Mouse (Mus musculus) ES-Bruce4 (cell line): ENCODE measurements around the gene Dhx33. TPM values are rescaled to one million over a fixed set of nuclear protein-coding genes. Genes with fewer than 3 reads are reported as not detected.
A peak's percentile ranks its signal among the peaks of the same experiment; 100 is the strongest.

Experiments
- H3K27ac ChIP-seq: 2 replicates; pipeline ENCODE4 v1.5.1; 2012; ENCODE audit warnings: low read length, inconsistent platforms; ENCODE audit not compliant: insufficient read depth
- H3K27me3 ChIP-seq: 2 replicates; pipeline ENCODE4 v1.6.1; 2012; ENCODE audit warnings: mild to moderate bottlenecking, low read length, inconsistent platforms; ENCODE audit not compliant: control insufficient read depth, poor library complexity, insufficient read depth, severe bottlenecking
- H3K36me3 ChIP-seq: 2 replicates; pipeline ENCODE4 v1.6.1; 2012; ENCODE audit warnings: inconsistent platforms, mild to moderate bottlenecking, low read length, moderate library complexity; ENCODE audit not compliant: control insufficient read depth, poor library complexity, insufficient read depth, severe bottlenecking
- H3K4me1 ChIP-seq: one replicate; pipeline ENCODE4 v1.8.1; 2011; ENCODE audit warnings: low read length; ENCODE audit not compliant: control insufficient read depth, insufficient read depth
- H3K4me3 ChIP-seq: 2 replicates; pipeline ENCODE4 v1.5.1; 2011; ENCODE audit warnings: low read depth, mild to moderate bottlenecking, low read length
- H3K9ac ChIP-seq: 2 replicates; pipeline ENCODE4 v1.6.1; 2012; ENCODE audit warnings: low read depth, mild to moderate bottlenecking, inconsistent platforms; ENCODE audit not compliant: poor library complexity, severe bottlenecking
- H3K9me3 ChIP-seq: replicated peaks from 2 replicates; pipeline ENCODE4 v1.6.1; 2012; ENCODE audit warnings: mild to moderate bottlenecking, low read length, inconsistent platforms; ENCODE audit not compliant: control insufficient read depth, poor library complexity, insufficient read depth, severe bottlenecking
- CTCF ChIP-seq: IDR thresholded peaks from one replicate; pipeline ENCODE4 v1.8.1; 2011; ENCODE audit warnings: low read depth, low read length
- EP300 ChIP-seq: IDR thresholded peaks from 2 replicates; pipeline ENCODE4 v1.6.1; 2011; ENCODE audit warnings: low read depth, low read length; ENCODE audit not compliant: insufficient read depth
- POLR2A ChIP-seq: IDR thresholded peaks from one replicate; pipeline ENCODE4 v1.8.1; 2011; ENCODE audit warnings: low read length; ENCODE audit not compliant: insufficient read depth
- polyA plus RNA-seq: library from polyadenylated mRNA; stranded (reverse); fragments of >200 nt; gene quantifications from 2 replicates; pipeline ENCODE4 v1.2.4, GENCODE M21; 2011; ENCODE audit warnings: low read depth; ENCODE audit not compliant: missing spikeins, insufficient read depth, insufficient read length

Gene Dhx33
- polyA plus RNA-seq, 1 experiment: 32.8 TPM

DNA sequence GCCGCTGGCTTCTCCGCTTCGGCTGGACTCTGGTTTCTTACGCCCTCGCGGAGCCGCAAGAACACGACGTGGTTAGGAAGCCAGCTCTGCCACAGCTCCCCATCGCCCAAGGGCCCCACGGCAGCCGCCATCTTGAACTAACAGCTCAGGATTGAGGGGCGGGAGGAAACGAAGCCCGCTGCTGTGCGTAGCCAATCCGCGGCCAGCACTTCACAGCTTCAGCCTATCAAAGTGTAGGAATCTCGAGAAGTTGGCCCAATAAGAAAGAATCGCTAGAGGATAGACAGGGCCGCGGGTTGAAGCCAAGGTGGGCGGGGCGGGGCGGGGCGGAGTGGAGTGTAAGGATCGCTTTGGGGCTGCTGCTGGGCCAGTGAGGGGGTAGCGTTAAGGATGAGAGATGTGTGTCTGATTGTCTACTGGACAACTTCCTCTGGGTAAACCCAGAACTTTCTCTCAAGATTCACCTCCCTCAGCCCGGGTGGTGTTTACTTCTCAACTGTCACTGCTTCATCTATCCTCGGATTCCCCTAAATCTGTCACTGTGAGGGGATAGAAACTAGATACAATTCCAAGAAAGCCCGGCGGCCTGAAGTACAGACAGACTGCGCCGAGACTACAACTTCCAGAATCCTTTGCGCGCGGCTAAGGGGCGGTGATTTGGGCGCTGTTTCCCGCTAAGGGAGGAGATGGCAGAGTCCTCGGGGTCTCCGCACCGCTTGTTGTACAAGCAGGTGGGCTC, 34.2 kb downstream of the Dhx33 start, which contains the start of the genes Nup88 and Rpain:
TSS of gene Nup88 (minus strand) at position 153 of the 739 bp plus-strand sequence.
TSS of gene Rpain (plus strand) at position 393 of the 739 bp plus-strand sequence.
- peaks cover 39% of the 10 kb centered on the region for H3K36me3 ChIP-seq

DNA sequence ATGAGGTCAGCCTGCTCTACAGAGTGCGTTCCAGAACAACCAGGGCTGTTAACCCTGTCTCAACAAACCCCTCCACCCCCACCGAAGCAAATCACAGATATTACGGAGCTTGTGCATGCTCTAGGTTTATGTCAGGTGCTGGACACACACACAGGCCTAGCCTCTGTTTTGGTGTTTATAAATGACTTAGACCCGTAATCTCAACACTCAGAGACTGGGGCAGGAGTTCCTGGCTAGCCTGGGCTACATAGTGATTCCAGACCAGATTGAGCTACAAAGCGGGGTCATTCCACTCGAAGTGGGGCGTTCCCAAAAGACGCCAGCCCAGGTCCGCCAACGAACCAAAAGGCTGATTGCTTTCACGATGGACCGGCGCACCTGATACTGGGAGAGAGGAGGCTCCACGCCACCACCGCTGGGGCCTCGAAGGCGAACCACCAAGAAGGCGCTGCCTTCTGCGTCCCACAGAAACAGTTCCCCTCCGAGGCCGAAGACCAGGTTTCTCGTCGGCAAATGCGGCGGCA, 34.9 kb downstream of the Dhx33 start:
- Histone ChIP-seq H3K4me3 (peak overlapping the region; percentile 91), H3K9me3 (no peaks in the 10 kb centered on the region), H3K27me3 (no peaks in the 10 kb centered on the region), H3K4me1 (no peaks in the 10 kb centered on the region), H3K36me3 (peaks cover 42% of the 10 kb centered on the region), H3K27ac (peak overlapping the region; percentile 8; the same call in 1 of the 2 replicates), H3K9ac (peak overlapping the region; percentile 83)
- TF ChIP-seq EP300 (no peak), POLR2A (no peak), CTCF (no peak)

More for the DNA sequence above, 34.2 kb downstream of the Dhx33 start, which contains the start of the genes Nup88 and Rpain:
- Histone ChIP-seq H3K4me3 (peak within 1 kb of the TSS; percentile 91), H3K27ac (peak within 1 kb of the TSS; percentile 47; the same call in 1 of the 2 replicates), H3K9me3 (no peaks in the 10 kb centered on the region), H3K9ac (peak within 1 kb of the TSS; percentile 83), H3K4me1 (no peaks in the 10 kb centered on the region), H3K27me3 (no peaks in the 10 kb centered on the region)
- TF ChIP-seq CTCF: no peak
- no peak for TF ChIP-seq EP300
- TF ChIP-seq POLR2A: peak; percentile 43

DNA sequence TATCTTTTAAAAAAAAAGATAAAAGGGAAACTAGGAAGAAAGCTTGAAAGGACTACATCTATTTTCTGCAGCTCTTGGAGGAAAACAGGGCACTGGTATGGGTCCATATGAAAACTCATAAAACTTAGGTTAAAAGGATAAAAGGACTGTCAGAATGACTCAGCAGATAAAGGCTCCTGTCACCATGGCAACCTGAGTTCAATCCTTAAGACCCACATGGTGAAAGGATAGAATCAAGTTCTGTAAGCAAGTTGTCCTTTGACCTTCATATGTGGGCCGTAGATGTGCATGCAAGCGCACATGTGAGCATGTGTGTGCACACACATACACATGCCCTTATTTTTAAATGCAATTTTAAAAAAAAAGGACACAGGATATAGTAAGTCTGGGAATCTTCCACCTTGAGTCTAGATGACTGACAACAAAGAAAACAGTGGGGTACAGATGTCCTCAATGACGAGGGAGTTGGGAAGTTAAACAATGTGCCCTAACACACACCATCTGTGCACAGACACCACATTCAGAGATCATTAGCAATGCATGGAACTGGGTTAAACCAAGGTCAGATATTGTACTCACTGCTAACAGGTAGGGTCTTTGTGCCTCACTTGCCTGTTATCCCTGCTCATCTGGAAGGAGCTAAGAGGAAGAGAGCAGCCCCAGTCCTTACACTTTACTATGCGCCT, 39.9 kb downstream of the Dhx33 start:
- peaks cover 79% of the 10 kb centered on the region for H3K36me3 ChIP-seq

DNA sequence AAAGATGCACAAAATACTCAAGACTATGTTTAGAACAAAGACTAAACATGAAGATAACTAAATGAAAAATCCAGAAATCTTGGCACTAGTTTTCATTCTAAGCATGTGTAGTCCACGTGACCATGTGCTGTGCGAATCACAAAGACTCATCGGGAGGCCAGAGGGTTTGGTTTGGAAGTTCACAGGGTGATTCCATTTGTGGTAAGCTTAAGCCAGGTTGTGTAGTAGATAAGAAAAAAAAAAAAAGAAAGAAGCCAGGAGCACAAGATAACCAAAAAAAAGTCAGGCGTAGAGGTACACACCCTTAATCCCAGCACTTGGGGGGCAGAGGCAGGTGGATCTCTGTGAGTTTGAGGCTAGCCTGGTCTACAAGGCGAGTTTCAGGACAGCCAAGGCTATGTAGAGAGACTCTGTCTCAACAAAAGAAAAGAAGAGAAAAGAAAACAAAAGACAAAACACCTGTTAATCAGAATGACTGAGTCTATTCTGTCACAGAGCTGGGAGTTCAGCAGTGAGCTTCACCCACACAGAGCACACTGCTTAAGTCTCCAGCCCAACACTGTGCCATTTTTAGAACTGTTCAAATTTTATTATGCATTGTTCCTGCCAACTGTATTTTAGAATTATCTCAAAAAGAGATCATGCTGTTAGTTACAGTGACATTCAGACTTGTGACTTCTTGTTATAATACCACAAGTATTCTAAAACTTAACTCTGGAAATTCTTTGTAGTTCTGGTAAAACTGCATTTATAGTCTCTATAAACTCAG, 43.3 kb downstream of the Dhx33 start:
- TF ChIP-seq POLR2A: no peak
- no peak for TF ChIP-seq CTCF
- no peak for TF ChIP-seq EP300
- H3K27me3 ChIP-seq: no peaks in the 10 kb centered on the region
- H3K9ac ChIP-seq: no peak overlapping the region
- H3K36me3 ChIP-seq: peaks cover 94% of the 10 kb centered on the region
- no peak overlapping the region for H3K4me3 ChIP-seq
- no peaks in the 10 kb centered on the region for H3K9me3 ChIP-seq
- peaks cover 4% of the 10 kb centered on the region for H3K4me1 ChIP-seq
- peak overlapping the region; percentile 44 for H3K27ac ChIP-seq

More for the DNA sequence above, 39.9 kb downstream of the Dhx33 start:
- peak overlapping the region; percentile 94 for H3K27ac ChIP-seq
- H3K4me1 ChIP-seq: peaks cover 4% of the 10 kb centered on the region
- H3K9me3 ChIP-seq: no peaks in the 10 kb centered on the region
- peak overlapping the region; percentile 57 for H3K9ac ChIP-seq
- TF ChIP-seq EP300 (peak; percentile 67), CTCF (no peak)
- H3K4me3 ChIP-seq: peak overlapping the region; percentile 38; the same call in 1 of the 2 replicates
- H3K27me3 ChIP-seq: no peaks in the 10 kb centered on the region

DNA sequence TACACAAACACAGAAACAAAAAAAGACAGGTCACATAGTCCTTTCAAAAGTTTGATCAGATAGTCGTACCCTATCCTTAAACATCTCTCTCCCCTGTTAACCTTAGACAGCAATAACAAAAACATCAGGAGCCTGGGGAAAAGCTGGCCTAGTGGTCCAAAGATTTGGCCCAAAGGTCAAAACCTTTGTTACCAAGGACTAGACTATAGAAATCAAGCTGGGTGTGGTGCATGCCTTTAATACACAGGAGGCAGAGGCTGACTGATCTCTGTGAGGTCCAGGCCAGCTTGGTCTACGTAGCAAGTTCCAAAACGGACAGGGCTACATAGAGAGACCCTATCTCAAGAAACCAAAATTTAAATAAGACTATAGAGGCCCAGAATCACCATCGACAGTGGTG, 49.5 kb downstream of the Dhx33 start:
- H3K9ac ChIP-seq: no peak overlapping the region
- H3K4me1 ChIP-seq: no peaks in the 10 kb centered on the region
- peak overlapping the region; percentile 75 for H3K27ac ChIP-seq
- no peaks in the 10 kb centered on the region for H3K9me3 ChIP-seq
- H3K4me3 ChIP-seq: no peak overlapping the region
- H3K27me3 ChIP-seq: no peaks in the 10 kb centered on the region
- TF ChIP-seq CTCF: no peak
- no peak for TF ChIP-seq POLR2A
- TF ChIP-seq EP300: no peak
- peaks cover 96% of the 10 kb centered on the region for H3K36me3 ChIP-seq
